Mouse (Mus musculus): ENCODE results near the gene Gli1. TPM values are rescaled to one million over a fixed set of nuclear protein-coding genes. Genes with fewer than 3 reads are reported as not detected.
"Not testable (repeated sequence)": the region's sequence is repeated elsewhere in the genome, so short reads cannot be mapped to it uniquely, and the experiment has no call there.

Gene Gli1
- total and polyA plus RNA-seq, 2 experiments from 2014 or later = 1.2 to 5.1 TPM

DNA sequence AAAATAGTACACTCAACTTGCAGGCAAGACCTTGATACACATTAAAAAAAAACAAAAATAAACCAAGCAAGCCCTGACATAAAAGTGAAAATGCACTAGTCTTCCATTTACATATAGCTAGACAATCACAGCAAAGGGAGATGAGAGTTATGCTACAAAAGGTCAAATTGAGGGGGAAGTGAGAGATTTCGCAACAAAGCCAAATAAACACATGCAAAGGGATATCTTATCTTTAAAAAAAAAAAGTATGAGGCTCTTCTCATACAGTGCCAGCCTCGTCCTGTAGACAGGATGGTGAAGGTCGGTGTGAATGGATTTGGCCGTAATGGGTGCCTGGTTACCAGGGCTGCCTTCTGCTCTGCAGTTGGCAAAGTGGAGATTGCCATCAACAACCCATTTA, 28.9 kb downstream of the Gli1 start:
- no peak overlapping the region for H3K27ac ChIP-seq (ENCODE audit: low read depth, low read length)
- no peak for ATAC-seq
- no peak overlapping the region for H3K4me2 ChIP-seq (ENCODE audit: low read depth)
- DNase-seq = no peak
- H3K36me3 ChIP-seq (ENCODE audit: insufficient read depth) = peaks cover 12% of the 10 kb centered on the region
- H3K27me3 ChIP-seq (ENCODE audit: insufficient read depth, low read length) = no peaks in the 10 kb centered on the region
- no peak overlapping the region for H3K9ac ChIP-seq
- peaks cover 6% of the 10 kb centered on the region; the same call in 1 of the 2 replicates for H3K4me1 ChIP-seq (ENCODE audit: insufficient read depth)
- no peaks in the 10 kb centered on the region for H3K9me3 ChIP-seq (ENCODE audit: low read length)
- H3K4me3 ChIP-seq (ENCODE audit: low read depth, low read length) = no peak overlapping the region
- TF ChIP-seq CTCF (IDR thresholded peaks at IDR 0.05; ENCODE audit: low read depth) = no peak
- WGBS = 80% methylated on average over 4 of the region's 4 CpGs

- TF ChIP-seq CTCF (IDR thresholded peaks at IDR 0.05; ENCODE audit: low read depth) = peak; percentile 86
- Histone ChIP-seq H3K27me3 (ENCODE audit: insufficient read depth, low read length) (no peaks in the 10 kb centered on the region), H3K27ac (ENCODE audit: low read depth, low read length) (peak overlapping the region; percentile 64), H3K4me1 (ENCODE audit: insufficient read depth) (peaks cover 6% of the 10 kb centered on the region; the same call in 1 of the 2 replicates), H3K9ac (peak overlapping the region; percentile 68), H3K9me3 (ENCODE audit: low read length) (no peaks in the 10 kb centered on the region), H3K36me3 (ENCODE audit: insufficient read depth) (peaks cover 17% of the 10 kb centered on the region), H3K4me3 (ENCODE audit: low read depth, low read length) (peak overlapping the region; percentile 84), H3K4me2 (ENCODE audit: low read depth) (peak overlapping the region; percentile 72)
- ATAC-seq = peak; percentile 49; the same call in 1 of the 2 replicates
- 0% methylated on average over 4 of the region's 4 CpGs for WGBS
- peak; percentile 88 for DNase-seq
Observed at GRCm38 (mm10) chr10:127312356-127312676, 29.5 kb downstream of the Gli1 start.

DNA sequence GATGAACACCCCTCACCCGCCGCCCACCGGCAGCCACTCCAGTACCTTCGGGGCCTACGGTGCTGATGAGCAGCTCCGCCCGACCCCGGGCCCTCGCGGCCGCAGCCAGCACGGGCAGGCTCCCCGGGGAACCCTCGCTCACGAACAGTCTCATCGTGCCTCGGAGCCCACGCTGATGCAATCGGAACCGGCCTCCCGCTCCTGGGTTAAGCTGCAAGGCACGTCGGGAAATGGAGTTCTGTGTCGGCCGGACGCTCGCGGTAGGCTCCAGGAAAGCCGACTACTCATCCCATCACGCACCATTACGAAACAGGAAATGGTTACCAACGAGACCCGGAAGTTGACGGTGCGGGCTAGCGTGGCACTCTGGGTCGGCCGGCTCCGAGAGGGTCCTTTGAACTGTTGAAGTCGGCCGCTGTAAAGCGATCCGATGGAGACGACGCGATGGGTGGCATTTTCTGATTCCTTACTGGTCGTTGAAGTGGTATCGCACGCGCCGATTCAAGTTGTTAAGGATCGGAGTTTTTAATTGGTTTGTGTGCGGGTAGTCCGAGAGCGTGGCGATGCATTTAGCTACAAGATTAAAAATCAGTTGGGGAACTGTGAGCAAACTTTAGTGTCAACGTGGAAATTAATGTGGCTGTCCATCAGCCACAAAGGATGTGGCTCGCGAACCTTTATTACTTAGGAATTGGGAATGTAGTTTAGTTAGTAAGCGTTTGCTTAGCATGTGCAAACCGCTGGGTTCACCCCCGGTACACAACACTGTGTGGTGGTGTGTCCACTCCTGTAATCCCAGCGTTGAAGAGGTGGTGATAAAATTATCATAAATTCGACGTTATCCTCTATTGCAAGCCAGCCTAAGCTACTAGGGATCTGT, 30.1 kb downstream of the Gli1 start, which contains the start of gene Mars:
Gene Mars (minus strand): TSS at position 311 of the 880 bp plus-strand sequence.
- peaks cover 22% of the 10 kb centered on the region for H3K36me3 ChIP-seq (ENCODE audit: insufficient read depth)
- H3K4me3 ChIP-seq (ENCODE audit: low read depth, low read length) = peak within 1 kb of the TSS; percentile 84
- H3K4me2 ChIP-seq (ENCODE audit: low read depth) = peak within 1 kb of the TSS; percentile 72
- H3K9ac ChIP-seq = peak within 1 kb of the TSS; percentile 68
- 2% methylated on average over 65 of the region's 65 CpGs for WGBS
- DNase-seq (peak; percentile 95), ATAC-seq (peak; percentile 99)
- H3K27ac ChIP-seq (ENCODE audit: low read depth, low read length) = peak within 1 kb of the TSS; percentile 64
- H3K27me3 ChIP-seq (ENCODE audit: insufficient read depth, low read length) = no peaks in the 10 kb centered on the region
- H3K4me1 ChIP-seq (ENCODE audit: insufficient read depth) = peaks cover 6% of the 10 kb centered on the region; the same call in 1 of the 2 replicates
- TF ChIP-seq CTCF (IDR thresholded peaks at IDR 0.05; ENCODE audit: low read depth) = no peak
- no peaks in the 10 kb centered on the region for H3K9me3 ChIP-seq (ENCODE audit: low read length)

DNA sequence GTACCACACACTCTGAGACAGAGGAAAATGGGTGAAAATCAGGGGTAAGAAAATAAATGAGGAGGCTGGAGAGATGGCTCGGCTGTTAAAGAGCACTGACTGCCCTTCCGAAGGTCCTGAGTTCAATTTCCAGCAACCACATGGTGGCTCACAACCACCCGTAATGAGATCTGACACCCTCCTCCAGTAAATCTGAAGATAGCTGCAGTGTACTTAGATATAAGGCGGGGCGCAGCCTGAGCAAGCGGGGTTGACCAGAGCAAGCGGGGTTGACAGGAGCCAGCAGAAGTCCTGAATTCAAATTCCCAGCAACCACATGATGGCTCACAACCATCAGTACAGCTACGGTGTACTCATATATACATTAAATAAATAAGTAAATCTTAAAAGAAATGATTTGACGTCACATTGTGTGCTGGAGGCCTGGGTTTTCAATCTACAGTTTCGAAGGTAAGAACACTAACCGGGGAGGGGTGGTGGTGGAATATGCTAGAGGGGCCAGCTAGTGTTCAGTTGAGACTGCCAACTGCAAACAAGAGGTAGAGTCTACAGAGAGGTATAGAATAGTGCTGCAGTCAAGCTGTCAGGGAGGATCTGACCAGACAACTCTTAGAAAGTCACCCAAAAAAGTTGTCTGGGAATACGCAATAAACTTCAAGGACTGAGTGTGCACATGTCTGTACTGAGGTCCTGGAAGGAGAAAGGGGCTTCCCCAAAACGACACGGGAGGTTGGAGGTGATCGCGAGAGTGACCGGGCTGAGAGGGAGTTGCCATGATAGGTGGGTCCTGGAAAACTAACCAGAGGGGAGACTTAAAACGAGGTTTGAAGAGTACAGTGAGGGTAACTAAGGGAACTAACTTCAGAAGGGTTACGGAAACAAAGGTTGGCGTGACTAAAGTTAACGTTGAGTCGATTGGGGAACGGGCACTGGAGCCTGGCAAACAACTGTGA, 31.0 kb downstream of the Gli1 start:
- WGBS = 38% methylated on average over 23 of the region's 23 CpGs
- Histone ChIP-seq H3K36me3 (ENCODE audit: insufficient read depth) (peaks cover 31% of the 10 kb centered on the region), H3K9me3 (ENCODE audit: low read length) (no peaks in the 10 kb centered on the region), H3K27me3 (ENCODE audit: insufficient read depth, low read length) (no peaks in the 10 kb centered on the region), H3K9ac (peak overlapping the region; percentile 68), H3K4me2 (ENCODE audit: low read depth) (peak overlapping the region; percentile 72), H3K27ac (ENCODE audit: low read depth, low read length) (peak overlapping the region; percentile 64), H3K4me3 (ENCODE audit: low read depth, low read length) (peak overlapping the region; percentile 84), H3K4me1 (ENCODE audit: insufficient read depth) (peaks cover 6% of the 10 kb centered on the region; the same call in 1 of the 2 replicates)
- DNase-seq = no peak
- no peak for TF ChIP-seq CTCF (IDR thresholded peaks at IDR 0.05; ENCODE audit: low read depth)
- ATAC-seq = peak; percentile 54

GRCm38 (mm10) chr10:127309167-127309566, 32.6 kb downstream of the Gli1 start:
- not testable (repeated sequence) for H3K4me1 ChIP-seq (ENCODE audit: insufficient read depth); DNase-seq; H3K9ac ChIP-seq; ATAC-seq; H3K27ac ChIP-seq (ENCODE audit: low read depth, low read length); H3K4me3 ChIP-seq (ENCODE audit: low read depth, low read length); H3K27me3 ChIP-seq (ENCODE audit: insufficient read depth, low read length); H3K9me3 ChIP-seq (ENCODE audit: low read length); H3K4me2 ChIP-seq (ENCODE audit: low read depth)
- peaks cover 47% of the 10 kb centered on the region for H3K36me3 ChIP-seq (ENCODE audit: insufficient read depth)
- WGBS = 87% methylated on average over 3 of the region's 3 CpGs

DNA sequence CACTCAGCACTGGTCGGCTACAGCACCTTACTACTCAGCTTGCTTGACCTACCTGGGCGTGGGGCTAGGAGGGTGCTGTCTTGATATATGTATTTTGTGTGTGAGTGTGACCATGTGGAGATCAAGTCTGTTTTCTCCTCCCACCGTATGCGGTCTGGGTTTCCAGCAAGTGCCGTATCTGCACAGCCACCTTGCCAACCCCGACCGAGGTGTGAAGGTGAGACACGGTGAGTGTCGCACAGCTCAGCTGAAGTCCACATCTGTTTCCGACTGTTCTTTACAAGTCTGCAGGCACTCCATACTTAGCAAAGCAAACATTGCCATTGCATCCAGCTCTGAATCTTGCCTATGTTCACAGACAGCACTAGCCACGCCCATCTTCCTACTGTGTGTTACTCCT, 38.6 kb downstream of the Gli1 start:
- H3K4me2 ChIP-seq (ENCODE audit: low read depth) = no peak overlapping the region
- no peaks in the 10 kb centered on the region for H3K9me3 ChIP-seq (ENCODE audit: low read length)
- peaks cover 85% of the 10 kb centered on the region for H3K36me3 ChIP-seq (ENCODE audit: insufficient read depth)
- no peak overlapping the region for H3K9ac ChIP-seq
- ATAC-seq (no peak), DNase-seq (no peak)
- 94% methylated on average over 11 of the region's 11 CpGs for WGBS
- no peak overlapping the region for H3K4me3 ChIP-seq (ENCODE audit: low read depth, low read length)
- H3K27ac ChIP-seq (ENCODE audit: low read depth, low read length) = no peak overlapping the region
- no peaks in the 10 kb centered on the region for H3K4me1 ChIP-seq (ENCODE audit: insufficient read depth)
- no peak for TF ChIP-seq CTCF (IDR thresholded peaks at IDR 0.05; ENCODE audit: low read depth)
- no peaks in the 10 kb centered on the region for H3K27me3 ChIP-seq (ENCODE audit: insufficient read depth, low read length)

All from forebrain, postnatal 0 days (tissue).